Mouse (Mus musculus) CD4-positive, CD25-positive, alpha-beta regulatory T cell, adult 4 months (primary cell): Measurements from ENCODE around the gene Jph4. TPM values are rescaled to one million over a fixed set of nuclear protein-coding genes. Genes with fewer than 3 reads are reported as not detected.

Experiments used
- ATAC-seq: one replicate; pipeline ENCODE4 v1.8.0; 2017
- polyA plus RNA-seq, 2 experiments: library from polyadenylated mRNA; unstranded; fragments of 100-300 nt; shearing (Covaris generic); gene quantifications; one replicate each; pipeline ENCODE4 v1.2.1; 2017

Jph4 gene
- polyA plus RNA-seq, 2 experiments from 2014 or later: not detected

GRCm38 (mm10) chr14:55115846-55116245 lies 889 bp downstream of the Jph4 start:
- no peak for ATAC-seq

- peak; percentile 56 for ATAC-seq
Observed at GRCm38 (mm10) chr14:55114759-55115701, 1.7 kb downstream of the Jph4 start.

- peak; percentile 29 for ATAC-seq
Observed at GRCm38 (mm10) chr14:55113975-55114645, 2.6 kb downstream of the Jph4 start.

- no peak for ATAC-seq
Observed at GRCm38 (mm10) chr14:55113351-55113974, 3.3 kb downstream of the Jph4 start.

GRCm38 (mm10) chr14:55111720-55112119 lies 5.0 kb downstream of the Jph4 start:
- ATAC-seq: no peak

GRCm38 (mm10) chr14:55110076-55110475 lies 6.7 kb downstream of the Jph4 start:
- ATAC-seq: no peak

- no peak for ATAC-seq
Observed at GRCm38 (mm10) chr14:55109048-55109873, 7.5 kb downstream of the Jph4 start.

GRCm38 (mm10) chr14:55108202-55108870 lies 8.4 kb downstream of the Jph4 start:
- ATAC-seq: no peak

GRCm38 (mm10) chr14:55106990-55107389 lies 9.7 kb downstream of the Jph4 start:
- ATAC-seq: no peak

- peak; percentile 93 for ATAC-seq
Observed at GRCm38 (mm10) chr14:55105836-55106809, 10.6 kb downstream of the Jph4 start, which contains the start of gene Ap1g2. Ap1g2 (minus strand) TSS chr14:55106593.

- no peak for ATAC-seq
Observed at GRCm38 (mm10) chr14:55105386-55105785, 11.3 kb downstream of the Jph4 start.

- ATAC-seq: no peak
Observed at GRCm38 (mm10) chr14:55104365-55104764, 12.4 kb downstream of the Jph4 start.

GRCm38 (mm10) chr14:55102253-55102785 lies 14.4 kb downstream of the Jph4 start:
- ATAC-seq: no peak

GRCm38 (mm10) chr14:55101592-55101991 lies 15.1 kb downstream of the Jph4 start:
- ATAC-seq: no peak

GRCm38 (mm10) chr14:55098067-55098466 lies 18.7 kb downstream of the Jph4 start:
- ATAC-seq: peak; percentile 74

- peak; percentile 30 for ATAC-seq
Observed at GRCm38 (mm10) chr14:55097646-55098045, 19.1 kb downstream of the Jph4 start.

GRCm38 (mm10) chr14:55096573-55097087 lies 20.1 kb downstream of the Jph4 start:
- ATAC-seq: no peak

GRCm38 (mm10) chr14:55095671-55096070 lies 21.1 kb downstream of the Jph4 start:
- no peak for ATAC-seq

GRCm38 (mm10) chr14:55095263-55095662 lies 21.5 kb downstream of the Jph4 start:
- ATAC-seq: no peak

- ATAC-seq: peak; percentile 30
Observed at GRCm38 (mm10) chr14:55094704-55095231, 22.0 kb downstream of the Jph4 start, which contains the start of gene Thtpa. Thtpa (plus strand) TSS chr14:55094784.
